Mouse (Mus musculus): ENCODE data around the gene Zfp869.

- TF ChIP-seq CTCF (IDR thresholded peaks at IDR 0.05): no peak
- no peak for TF ChIP-seq EP300 (IDR thresholded peaks at IDR 0.05)
Measured at GRCm38 (mm10) chr8:69661294-69661693, 49.2 kb downstream of the Zfp869 start.
